Mouse (Mus musculus): ENCODE data around the gene Srxn1.

GRCm38 (mm10) chr2:152143279-152144157 lies 38.2 kb downstream of the Srxn1 start, which contains the start of gene Tcf15:
- TF ChIP-seq POLR2A (IDR thresholded peaks at IDR 0.05; ENCODE audit: low read depth, low read length) (no peak), CTCF (IDR thresholded peaks at IDR 0.05; ENCODE audit: borderline replicate concordance, insufficient read depth, low read length) (no peak)

Measured in embryonic fibroblast, embryonic 13.5 days (primary cell).